Mouse (Mus musculus) liver, adult (tissue): Measurements from ENCODE around the gene Gpsm3.

Source experiments
- GATA4 ChIP-seq: IDR thresholded peaks from 2 replicates; pipeline ENCODE4 v1.6.1; 2014; ENCODE audit warnings: mild to moderate bottlenecking, low read length; ENCODE audit not compliant: insufficient replicate concordance

Gene Gpsm3

DNA sequence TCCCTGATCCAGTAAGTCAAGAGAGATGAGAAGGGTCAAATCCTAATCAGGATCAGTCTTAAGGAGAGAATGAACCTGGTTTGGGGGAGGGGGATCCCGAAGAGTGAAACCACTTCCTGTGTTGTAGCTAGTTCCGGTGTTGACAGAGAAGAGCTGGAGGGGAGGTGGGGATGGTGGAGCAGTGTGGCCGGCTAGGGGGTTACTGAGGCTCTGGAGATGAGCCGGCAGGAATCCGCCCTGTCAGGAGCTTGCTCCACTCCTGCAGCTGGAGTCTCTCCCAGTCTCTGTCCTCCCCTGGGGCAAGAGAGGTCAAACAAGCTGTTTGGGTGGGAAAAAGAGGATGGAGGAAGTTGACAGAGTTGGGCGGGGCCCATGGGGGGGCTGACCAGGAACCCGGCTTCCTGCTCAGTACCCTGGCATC is at the start of gene Gpsm3:
TSS of gene Gpsm3 (plus strand) at position 126 of the 421 bp plus-strand sequence.
- TF ChIP-seq GATA4: no peak

DNA sequence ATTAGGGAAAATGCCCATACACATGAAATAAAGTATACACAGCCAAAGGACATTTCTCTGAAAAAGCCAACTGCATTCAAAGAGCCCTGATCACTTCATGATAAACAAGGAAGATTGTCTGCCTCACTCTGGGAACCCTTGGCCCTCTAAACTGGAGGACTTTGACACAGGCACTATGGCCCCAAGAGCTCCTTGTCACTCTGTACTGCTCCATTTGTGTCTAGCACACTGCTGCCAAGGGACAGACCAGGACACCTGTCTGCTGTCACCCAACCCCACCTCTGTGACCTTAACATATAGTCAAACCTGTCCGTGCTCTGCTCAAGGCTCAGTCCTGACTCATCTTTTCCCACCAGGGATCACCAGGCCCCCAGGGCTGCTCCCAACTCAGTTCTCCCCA is 42.8 kb upstream of the Gpsm3 start:
- TF ChIP-seq GATA4: no peak

- TF ChIP-seq GATA4: no peak
These were observed 42.0 kb upstream of the Gpsm3 start for GRCm38 (mm10) chr17:34547601-34548000.

GRCm38 (mm10) chr17:34549156-34549555 is 40.5 kb upstream of the Gpsm3 start:
- no peak for TF ChIP-seq GATA4

- no peak for TF ChIP-seq GATA4
These were observed 39.8 kb upstream of the Gpsm3 start for GRCm38 (mm10) chr17:34549843-34550242.

GRCm38 (mm10) chr17:34555483-34555882 is 34.1 kb upstream of the Gpsm3 start:
- no peak for TF ChIP-seq GATA4

GRCm38 (mm10) chr17:34556406-34556805 is 33.2 kb upstream of the Gpsm3 start:
- no peak for TF ChIP-seq GATA4

DNA sequence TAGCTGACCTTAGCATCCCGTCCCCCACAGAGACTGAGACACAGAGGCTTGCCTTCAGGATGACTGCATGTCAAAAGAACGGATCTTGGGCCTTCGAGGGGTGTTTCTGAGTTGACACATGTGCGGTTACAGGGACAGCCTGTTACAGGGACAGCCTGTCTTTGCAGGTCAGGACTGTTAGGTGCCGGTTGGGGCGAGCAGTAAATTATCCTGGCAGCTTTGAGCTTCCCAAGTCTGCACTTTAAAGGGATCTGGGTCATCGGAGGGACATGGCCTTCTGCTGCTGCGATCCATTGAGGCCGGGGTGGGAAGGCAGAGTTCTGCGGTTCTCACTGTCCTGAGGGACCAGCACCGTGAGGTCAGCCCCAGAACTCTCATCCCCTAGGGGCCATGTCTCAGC is 32.2 kb upstream of the Gpsm3 start:
- no peak for TF ChIP-seq GATA4

GRCm38 (mm10) chr17:34559116-34559515 is 30.5 kb upstream of the Gpsm3 start:
- TF ChIP-seq GATA4: no peak

GRCm38 (mm10) chr17:34559895-34560294 is 29.7 kb upstream of the Gpsm3 start:
- TF ChIP-seq GATA4: no peak

DNA sequence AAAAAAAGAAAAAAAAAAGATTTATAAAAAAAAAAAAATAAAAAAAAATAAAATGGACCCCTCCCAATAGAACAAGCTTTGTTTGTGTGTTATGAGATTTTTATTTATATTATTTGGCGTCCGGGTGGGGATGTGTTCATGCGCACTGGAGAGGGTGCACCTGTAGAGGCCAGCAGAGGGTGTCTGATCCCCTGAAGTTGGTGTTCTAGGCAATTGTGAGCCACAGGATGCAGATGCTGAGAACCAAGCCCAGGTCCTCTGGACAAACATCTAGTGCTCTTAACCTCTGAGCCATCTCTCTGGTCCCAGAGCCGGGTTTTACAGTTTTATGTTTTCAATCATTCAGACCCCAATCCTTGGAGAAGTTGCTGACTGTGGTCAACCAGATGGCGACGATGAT is 29.2 kb upstream of the Gpsm3 start:
- TF ChIP-seq GATA4: no peak

GRCm38 (mm10) chr17:34561200-34561599 is 28.4 kb upstream of the Gpsm3 start:
- no peak for TF ChIP-seq GATA4

GRCm38 (mm10) chr17:34562595-34562994 is 27.0 kb upstream of the Gpsm3 start:
- no peak for TF ChIP-seq GATA4

GRCm38 (mm10) chr17:34563354-34563753 is 26.3 kb upstream of the Gpsm3 start:
- TF ChIP-seq GATA4: no peak

- no peak for TF ChIP-seq GATA4
These were observed 25.6 kb upstream of the Gpsm3 start, which contains the start of gene Notch4 for GRCm38 (mm10) chr17:34564003-34564421. TSS of gene Notch4 (plus strand) at chr17:34564268.

DNA sequence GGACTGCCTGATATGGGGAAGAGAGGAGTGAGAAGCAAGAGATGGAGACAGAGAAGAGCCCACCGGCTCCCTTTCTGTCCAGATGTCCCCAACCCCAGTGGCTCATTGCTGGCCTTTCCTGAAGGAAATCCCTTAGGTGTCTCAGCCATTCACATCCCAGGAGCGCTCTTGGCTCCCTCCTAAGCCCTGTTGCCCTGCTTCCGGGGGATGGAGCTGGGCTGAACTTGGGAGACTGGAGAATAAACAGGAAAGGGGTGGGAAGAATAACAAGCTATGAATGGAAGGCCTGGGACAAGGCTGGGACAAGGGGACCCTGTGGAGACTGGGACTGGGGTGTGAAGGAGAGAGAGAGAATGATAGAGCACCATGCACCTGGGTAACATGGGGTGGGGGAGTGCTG is 24.8 kb upstream of the Gpsm3 start:
- TF ChIP-seq GATA4: no peak

DNA sequence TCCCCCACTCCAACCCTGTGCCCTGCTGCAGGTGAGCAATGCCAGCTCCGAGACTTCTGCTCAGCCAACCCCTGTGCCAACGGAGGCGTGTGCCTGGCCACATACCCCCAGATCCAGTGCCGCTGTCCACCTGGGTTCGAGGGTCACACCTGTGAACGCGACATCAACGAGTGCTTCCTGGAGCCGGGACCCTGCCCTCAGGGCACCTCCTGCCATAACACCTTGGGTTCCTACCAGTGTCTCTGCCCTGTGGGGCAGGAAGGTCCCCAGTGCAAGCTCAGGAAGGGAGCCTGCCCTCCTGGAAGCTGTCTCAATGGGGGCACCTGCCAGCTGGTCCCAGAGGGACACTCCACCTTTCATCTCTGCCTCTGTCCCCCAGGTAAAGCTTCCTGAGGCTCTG is 22.3 kb upstream of the Gpsm3 start:
- TF ChIP-seq GATA4: no peak

GRCm38 (mm10) chr17:34568421-34568820 is 21.2 kb upstream of the Gpsm3 start:
- no peak for TF ChIP-seq GATA4
